Mouse (Mus musculus): ENCODE data around the gene Gal3st2b.
"Not testable (repeated sequence)": the region's sequence is repeated elsewhere in the genome, so short reads cannot be mapped to it uniquely, and the experiment has no call there.

The Gal3st2b gene

DNA sequence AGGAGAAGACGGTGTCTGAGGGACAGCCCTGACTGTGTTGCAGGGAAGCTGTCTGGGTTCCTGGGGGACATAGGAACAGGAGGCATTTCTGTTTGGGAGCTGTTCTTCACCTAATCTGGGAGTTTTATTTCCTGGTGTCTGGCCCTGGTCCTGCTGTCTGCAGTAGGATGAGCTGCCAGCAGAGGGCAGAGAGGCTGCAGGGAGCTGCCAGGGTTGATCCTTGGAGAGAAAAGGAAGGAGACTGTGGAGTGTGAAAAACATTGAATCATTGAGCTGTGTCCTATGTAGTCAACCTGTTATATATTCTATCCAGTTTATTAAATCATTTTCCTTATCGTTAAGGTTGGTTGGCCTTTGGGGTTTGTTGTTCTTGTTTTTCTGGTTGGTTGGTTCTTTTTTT is 62.8 kb downstream of the Gal3st2b start:
- DNase-seq, result not testable (repeated sequence)

DNA sequence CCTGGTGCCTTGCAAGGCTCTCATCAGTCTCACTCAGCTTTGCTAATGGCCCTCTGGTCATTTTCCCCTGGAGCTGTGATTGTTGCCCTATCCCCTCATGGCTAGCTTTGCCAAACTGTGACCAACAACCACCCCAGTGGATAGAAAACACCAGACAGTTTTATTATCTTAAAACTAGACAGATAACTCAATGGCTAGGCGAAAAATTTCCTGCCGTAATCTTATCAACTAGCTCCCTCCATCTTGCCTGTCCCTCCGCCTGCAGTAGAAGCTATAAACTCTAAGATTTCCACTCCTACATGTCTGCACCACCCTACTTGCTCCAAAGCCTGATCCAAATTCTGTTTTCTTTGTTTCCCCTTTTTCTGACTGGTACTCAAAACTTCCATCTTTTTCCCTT is 68.1 kb downstream of the Gal3st2b start:
- DNase-seq, result no peak

DNA sequence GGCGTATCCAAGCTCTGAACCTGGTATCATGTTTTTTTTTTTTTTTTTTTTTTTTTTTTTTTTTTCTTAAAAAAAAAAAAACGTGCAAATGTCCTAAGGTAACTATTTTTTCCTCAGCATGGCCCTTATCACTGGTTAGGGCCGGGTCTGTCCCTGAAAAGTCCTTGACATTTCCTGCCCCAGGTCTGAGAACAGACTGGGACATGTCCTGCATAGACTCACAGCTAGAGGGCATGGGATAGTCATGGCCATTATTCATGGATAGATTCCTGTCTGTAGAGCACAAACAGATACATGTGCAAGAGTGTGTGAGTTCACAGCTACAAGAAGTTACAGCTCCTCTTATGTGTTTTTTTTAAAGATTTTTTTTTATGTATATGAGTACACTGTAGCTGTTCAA is 70.7 kb downstream of the Gal3st2b start:
- no peak for DNase-seq

- DNase-seq, result not testable (repeated sequence)
Observed at GRCm38 (mm10) chr1:93990209-93990608, 72.1 kb downstream of the Gal3st2b start, which contains the start of gene Gal3st2c. Gal3st2c (plus strand) TSS chr1:93990509.

- DNase-seq, result not testable (repeated sequence)
Observed at GRCm38 (mm10) chr1:93991068-93991467, 73.0 kb downstream of the Gal3st2b start.

- not testable (repeated sequence) for DNase-seq
Observed at GRCm38 (mm10) chr1:93991491-93991890, 73.4 kb downstream of the Gal3st2b start.

Measured in lung, adult 18-20 months (tissue).